In the genomic region with DNA sequence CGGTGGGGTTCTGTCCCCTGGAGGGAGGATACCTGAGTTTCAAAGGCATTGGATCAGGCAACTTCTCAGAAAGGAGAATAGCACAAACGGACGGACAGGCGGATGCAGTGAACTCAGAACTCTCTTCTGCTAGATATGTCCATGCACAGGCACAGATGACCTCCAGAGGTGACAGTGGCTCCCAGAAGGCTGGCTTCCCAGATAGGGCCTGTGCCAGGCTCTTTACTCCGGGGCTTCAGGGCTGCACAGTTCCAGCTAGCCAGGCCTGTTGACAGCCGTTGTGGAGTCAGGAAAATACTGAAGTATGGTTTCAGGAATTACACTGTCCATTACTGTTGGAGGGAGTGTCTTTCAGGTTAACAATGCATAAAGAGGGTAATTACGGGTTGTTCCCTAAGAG, we compare ENCODE assay signal across 17 mouse cellular contexts. TPM values are rescaled to one million over a fixed set of nuclear protein-coding genes. Genes with fewer than 3 reads are reported as not detected.
"Had no signal": no experiment of that assay in that cellular context is flagged by ENCODE, and none has a peak within 500 bp of the region (broad histone marks: within the 10 kb centered on the region; RNA-seq: fewer than 3 reads in every experiment).

No protein-coding gene starts in this region.

- H3K4me2 ChIP-seq: kidney, embryonic 15.5 days; limb, embryonic 13.5 days; liver, embryonic 11.5 days; midbrain, embryonic 13.5 days; neural tube, embryonic 12.5 days had no signal

- H3K27me3 ChIP-seq: kidney, embryonic 15.5 days; limb, embryonic 13.5 days; midbrain, embryonic 13.5 days; neural tube, embryonic 12.5 days had no signal

- H3K9me3 ChIP-seq: kidney, embryonic 15.5 days; limb, embryonic 13.5 days; midbrain, embryonic 13.5 days; neural tube, embryonic 12.5 days had no signal

- DNase-seq: kidney, postnatal 14 days; left cerebral cortex, postnatal 4 days; lung, adult 18-20 months had no signal

- H3K4me1 ChIP-seq: kidney, embryonic 15.5 days; limb, embryonic 13.5 days; midbrain, embryonic 13.5 days; neural tube, embryonic 12.5 days had no signal

- H3K4me3 ChIP-seq: kidney, embryonic 15.5 days; limb, embryonic 13.5 days; midbrain, embryonic 13.5 days; myocyte; neural tube, embryonic 12.5 days had no signal

- H3K9ac ChIP-seq: kidney, embryonic 15.5 days; limb, embryonic 13.5 days; midbrain, embryonic 13.5 days; neural tube, embryonic 12.5 days had no signal

- ATAC-seq: midbrain, embryonic 13.5 days had no signal

- H3K27ac ChIP-seq: kidney, embryonic 15.5 days; limb, embryonic 13.5 days; midbrain, embryonic 13.5 days; neural tube, embryonic 12.5 days; stomach, postnatal 0 days had no signal

RNA-seq across cellular contexts. Expression of a gene that starts 46.6 kb away (rescaled TPM):
- total RNA-seq: layer of hippocampus, adult 8-10 months; layer of hippocampus, postnatal 14 days; left cerebral cortex, adult 18-20 months; left cerebral cortex, postnatal 10 days; left cerebral cortex, postnatal 4 days; neutrophil, adult 5-6 weeks had no signal
- polyA plus RNA-seq: kidney, embryonic 15.5 days; limb, embryonic 13.5 days; liver, embryonic 11.5 days; lung, embryonic 16.5 days; midbrain, embryonic 13.5 days; myocyte; neural tube, embryonic 12.5 days had no signal

RNA-seq across cellular contexts. Expression of a gene that starts 54.8 kb away (rescaled TPM):
- total RNA-seq: layer of hippocampus, adult 8-10 months; layer of hippocampus, postnatal 14 days; left cerebral cortex, adult 18-20 months; left cerebral cortex, postnatal 4 days; neutrophil, adult 5-6 weeks had no signal
- polyA plus RNA-seq: kidney, embryonic 15.5 days; large intestine, adult 2 months; lung, embryonic 16.5 days; stomach, postnatal 0 days had no signal
